Mouse (Mus musculus) small intestine, adult 2 months (tissue): ENCODE results near the gene Fndc1. TPM values are rescaled to one million over a fixed set of nuclear protein-coding genes. Genes with fewer than 3 reads are reported as not detected.

Source experiments
- H3K27ac ChIP-seq: fragments of 200-500 bp; 2 replicates; pipeline ENCODE4 v1.5.1; 2012; ENCODE audit warnings: low read depth, low read length, control low read depth, inconsistent platforms; ENCODE audit not compliant: insufficient read depth
- H3K27me3 ChIP-seq: fragments of 200-500 bp; 2 replicates; pipeline ENCODE4 v1.6.1; 2012; ENCODE audit warnings: mild to moderate bottlenecking, moderate library complexity, low read length, inconsistent platforms; ENCODE audit not compliant: control insufficient read depth, insufficient read depth
- H3K36me3 ChIP-seq: fragments of 200-500 bp; 2 replicates; pipeline ENCODE4 v1.6.1; 2012; ENCODE audit warnings: mild to moderate bottlenecking, low read length, control low read depth, inconsistent platforms; ENCODE audit not compliant: control insufficient read depth, insufficient read depth
- H3K4me1 ChIP-seq: fragments of 200-500 bp; 2 replicates; pipeline ENCODE4 v1.6.1; 2012; ENCODE audit warnings: low read length, inconsistent platforms, mixed read lengths; ENCODE audit not compliant: control insufficient read depth, insufficient read depth, insufficient read length
- H3K4me3 ChIP-seq: fragments of 200-500 bp; 2 replicates; pipeline ENCODE4 v1.5.1; 2012; ENCODE audit warnings: low read depth, mild to moderate bottlenecking, control low read depth, inconsistent platforms, low read length, moderate library complexity
- CTCF ChIP-seq: fragments of 200-500 bp; IDR thresholded peaks from 2 replicates; pipeline ENCODE4 v1.5.1; 2012; ENCODE audit warnings: low read depth, mild to moderate bottlenecking, control low read depth, inconsistent platforms, low read length, moderate library complexity, mixed read lengths; ENCODE audit not compliant: insufficient replicate concordance, insufficient read length; ENCODE audit errors: extremely low read depth
- POLR2A ChIP-seq: fragments of 200-500 bp; IDR thresholded peaks from 2 replicates; pipeline ENCODE4 v1.6.1; 2012; ENCODE audit warnings: low read depth, mild to moderate bottlenecking, control low read depth, inconsistent platforms, low read length, moderate library complexity
- WGBS: fragments of 180-500 bp; shearing (Covaris S2); methylation state at CpG from one replicate; pipeline ENCODE4 v1.1.7; 2018; 5-methylcytosine and 5-hydroxymethylcytosine counted together
- polyA plus RNA-seq: library from polyadenylated mRNA; depleted of rRNA; stranded (reverse); fragments of >200 nt; gene quantifications from 2 replicates; pipeline ENCODE4 v1.2.3, GENCODE M21; 2012; rRNA removed

The Fndc1 gene
- polyA plus RNA-seq, 1 experiment: 4.8 TPM

DNA sequence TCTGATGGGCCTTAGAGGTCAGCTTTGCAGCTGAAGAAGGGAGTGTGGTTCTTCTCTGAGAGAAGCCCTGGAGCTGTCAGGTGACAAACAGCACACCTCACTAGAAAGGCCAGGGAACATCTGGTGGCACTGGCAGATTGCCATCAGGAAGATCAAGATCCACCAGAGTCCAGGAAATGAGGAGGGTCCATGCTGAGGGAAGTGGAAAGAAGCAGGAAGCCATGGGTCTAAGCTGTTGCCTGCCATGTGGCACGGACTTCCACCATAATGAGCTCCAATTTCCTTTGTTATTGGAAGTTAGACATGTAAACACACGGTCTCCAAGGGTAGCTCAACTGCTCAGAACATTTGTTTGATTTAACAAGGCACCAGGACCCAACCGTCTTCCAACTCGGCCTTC is 120.0 kb downstream of the Fndc1 start:
- 48% methylated on average over 4 of the region's 4 CpGs for WGBS
- no peak overlapping the region for H3K27ac ChIP-seq
- H3K4me3 ChIP-seq: no peak overlapping the region
- no peaks in the 10 kb centered on the region; the same call in 1 of the 2 replicates for H3K27me3 ChIP-seq
- H3K4me1 ChIP-seq: no peaks in the 10 kb centered on the region
- TF ChIP-seq POLR2A (no peak), CTCF (no peak)
- H3K36me3 ChIP-seq: no peaks in the 10 kb centered on the region

DNA sequence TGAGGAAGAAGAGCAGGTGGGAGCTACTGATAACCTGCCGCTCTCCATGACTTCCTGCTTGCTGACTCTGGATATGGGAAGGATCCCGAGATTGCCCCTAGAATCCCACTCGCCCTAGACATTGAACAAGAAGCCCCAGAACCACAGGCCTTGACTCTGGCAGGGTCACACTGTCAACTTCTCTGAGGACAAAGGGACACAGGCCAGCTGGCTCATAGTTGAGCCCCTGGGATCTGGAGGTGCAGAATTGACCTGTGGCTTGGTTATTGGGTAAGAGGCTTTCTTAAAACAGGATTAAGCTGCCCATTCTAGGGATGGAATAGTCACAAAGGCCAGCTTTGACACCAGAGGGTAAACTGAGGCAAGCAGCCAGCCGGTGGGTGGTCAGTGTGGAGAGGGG is 136.8 kb downstream of the Fndc1 start:
- 81% methylated on average over 4 of the region's 4 CpGs for WGBS
- H3K27me3 ChIP-seq: no peaks in the 10 kb centered on the region
- TF ChIP-seq CTCF: no peak
- TF ChIP-seq POLR2A: no peak

More for the DNA sequence above, 136.8 kb downstream of the Fndc1 start:
- no peak overlapping the region for H3K4me3 ChIP-seq
- H3K36me3 ChIP-seq: no peaks in the 10 kb centered on the region
- no peaks in the 10 kb centered on the region for H3K4me1 ChIP-seq
- no peak overlapping the region for H3K27ac ChIP-seq

Other genes with a start within 250 kb of the Fndc1 start
- gene Tagap, start 98.7 kb upstream of the Fndc1 start, polyA plus RNA-seq: 0.85 and 1.4 TPM in 2 replicates
- 37.1 and 66.3 TPM in 2 replicates for gene Rsph3a, start 118.3 kb upstream of the Fndc1 start, polyA plus RNA-seq